Mouse (Mus musculus): ENCODE data around the gene Acat3.
"Not testable (repeated sequence)": the region's sequence is repeated elsewhere in the genome, so short reads cannot be mapped to it uniquely, and the experiment has no call there.

The Acat3 gene

GRCm38 (mm10) chr17:12940151-12940805 lies at the start of gene Acat3:
Acat3 (minus strand) TSS chr17:12940600.
- DNase-seq (ENCODE audit: low read depth, low spot score) = no peak

GRCm38 (mm10) chr17:12988096-12988495 lies 47.7 kb upstream of the Acat3 start:
- DNase-seq (ENCODE audit: low read depth, low spot score) = peak; percentile 39

- no peak for DNase-seq (ENCODE audit: low read depth, low spot score)
Measured at GRCm38 (mm10) chr17:12983988-12984387, 43.6 kb upstream of the Acat3 start.

GRCm38 (mm10) chr17:12978546-12978945 lies 38.1 kb upstream of the Acat3 start:
- no peak for DNase-seq (ENCODE audit: low read depth, low spot score)

- DNase-seq (ENCODE audit: low read depth, low spot score) = no peak
Measured at GRCm38 (mm10) chr17:12973851-12974250, 33.5 kb upstream of the Acat3 start.

GRCm38 (mm10) chr17:12967173-12967572 lies 26.8 kb upstream of the Acat3 start:
- DNase-seq (ENCODE audit: low read depth, low spot score) = no peak

GRCm38 (mm10) chr17:12963476-12963875 lies 23.1 kb upstream of the Acat3 start:
- no peak for DNase-seq (ENCODE audit: low read depth, low spot score)

- DNase-seq (ENCODE audit: low read depth, low spot score) = peak; percentile 97
Measured at GRCm38 (mm10) chr17:12960331-12960873, 20.0 kb upstream of the Acat3 start, which contains the start of gene Acat2. Acat2 (minus strand) TSS chr17:12960747.

GRCm38 (mm10) chr17:12959377-12959776 lies 19.0 kb upstream of the Acat3 start:
- DNase-seq (ENCODE audit: low read depth, low spot score) = not testable (repeated sequence)

- DNase-seq (ENCODE audit: low read depth, low spot score) = no peak
Measured at GRCm38 (mm10) chr17:12956664-12957063, 16.3 kb upstream of the Acat3 start.

- DNase-seq (ENCODE audit: low read depth, low spot score) = no peak
Measured at GRCm38 (mm10) chr17:12949669-12950068, 9.3 kb upstream of the Acat3 start.

- no peak for DNase-seq (ENCODE audit: low read depth, low spot score)
Measured at GRCm38 (mm10) chr17:12942459-12943162, 2.2 kb upstream of the Acat3 start.

- no peak for DNase-seq (ENCODE audit: low read depth, low spot score)
Measured at GRCm38 (mm10) chr17:12941543-12942260, 1.3 kb upstream of the Acat3 start.

GRCm38 (mm10) chr17:12939377-12940148 lies 837 bp downstream of the Acat3 start:
- not testable (repeated sequence) for DNase-seq (ENCODE audit: low read depth, low spot score)

- DNase-seq (ENCODE audit: low read depth, low spot score) = no peak
Measured at GRCm38 (mm10) chr17:12938077-12938476, 2.3 kb downstream of the Acat3 start.

GRCm38 (mm10) chr17:12937412-12937970 lies 2.9 kb downstream of the Acat3 start:
- no peak for DNase-seq (ENCODE audit: low read depth, low spot score)

- no peak for DNase-seq (ENCODE audit: low read depth, low spot score)
Measured at GRCm38 (mm10) chr17:12935719-12936118, 4.7 kb downstream of the Acat3 start.

- not testable (repeated sequence) for DNase-seq (ENCODE audit: low read depth, low spot score)
Measured at GRCm38 (mm10) chr17:12931576-12931975, 8.8 kb downstream of the Acat3 start.

- DNase-seq (ENCODE audit: low read depth, low spot score) = no peak
Measured at GRCm38 (mm10) chr17:12925703-12926180, 14.7 kb downstream of the Acat3 start.

GRCm38 (mm10) chr17:12925001-12925400 lies 15.4 kb downstream of the Acat3 start:
- no peak for DNase-seq (ENCODE audit: low read depth, low spot score)

- DNase-seq (ENCODE audit: low read depth, low spot score) = peak; percentile 71
Measured at GRCm38 (mm10) chr17:12921073-12921472, 19.3 kb downstream of the Acat3 start.
